19 mouse cellular contexts compared by ENCODE assay signal in the genomic region with DNA sequence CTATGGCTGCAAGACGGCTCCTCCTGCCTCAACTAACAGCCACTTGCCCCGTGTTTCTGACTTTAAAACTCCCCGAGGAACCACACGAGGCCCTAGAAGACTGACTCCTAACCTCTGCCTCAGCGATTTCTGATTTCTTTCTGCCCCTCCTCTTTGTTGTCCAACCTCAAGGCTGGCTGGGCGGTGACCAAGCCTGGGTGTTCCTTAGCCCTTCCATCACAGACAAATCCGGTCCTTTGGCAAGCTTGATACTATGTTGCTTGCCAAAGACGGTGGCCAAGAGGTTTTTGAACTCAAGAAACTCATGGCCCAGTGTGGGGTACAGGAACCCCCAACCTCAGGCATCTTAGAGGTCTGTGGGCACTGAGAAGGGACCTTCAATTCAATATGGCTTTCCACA. TPM values are rescaled to one million over a fixed set of nuclear protein-coding genes. Genes with fewer than 3 reads are reported as not detected.
DNase-seq lines count a peak whose midpoint lies in the region; ATAC-seq and TF ChIP-seq lines count a peak whose summit lies in the region.
"Had no signal": no experiment of that assay in that cellular context is flagged by ENCODE, and none has a peak within 500 bp of the region (broad histone marks: within the 10 kb centered on the region; RNA-seq: fewer than 3 reads in every experiment).

No protein-coding gene starts in this region.

- no peak overlapping the region for H3K9ac ChIP-seq in kidney, embryonic 16.5 days (replicated peaks; ENCODE audit: low read length)
- H3K9ac ChIP-seq in liver, adult 2 months (ENCODE audit: low read depth, low read length) = no peak overlapping the region
- no peak overlapping the region for H3K9ac ChIP-seq in liver, embryonic 11.5 days (ENCODE audit: low read depth, low read length)
- H3K9ac ChIP-seq: forebrain, embryonic 15.5 days; lung, embryonic 15.5 days had no signal

- H3K9me3 ChIP-seq in kidney, embryonic 16.5 days (ENCODE audit: low read length) = no peaks in the 10 kb centered on the region
- no peaks in the 10 kb centered on the region for H3K9me3 ChIP-seq in liver, embryonic 11.5 days (ENCODE audit: control insufficient read depth, low read length)
- H3K9me3 ChIP-seq in E14TG2a.4 (ENCODE audit: low read length) = peaks cover 3% of the 10 kb centered on the region; the same call in 1 of the 2 replicates
- H3K9me3 ChIP-seq: forebrain, embryonic 15.5 days; limb, embryonic 12.5 days; liver, embryonic 13.5 days; lung, embryonic 15.5 days had no signal

- no peak overlapping the region for H3K4me3 ChIP-seq in cerebellum, adult 2 months (replicated peaks; ENCODE audit: insufficient read depth, low read depth, low read length)
- H3K4me3 ChIP-seq in kidney, embryonic 16.5 days (ENCODE audit: low read length) = no peak overlapping the region
- H3K4me3 ChIP-seq in liver, adult 2 months (ENCODE audit: insufficient read depth, low read depth, low read length) = no peak overlapping the region
- no peak overlapping the region for H3K4me3 ChIP-seq in liver, embryonic 11.5 days (ENCODE audit: low read depth, low read length)
- peak overlapping the region; percentile 68 for H3K4me3 ChIP-seq in E14TG2a.4 (replicated peaks; ENCODE audit: low read length)
- H3K4me3 ChIP-seq: limb, embryonic 12.5 days had no signal

- peak overlapping the region; percentile 0; the same call in 1 of the 2 replicates for H3K27ac ChIP-seq in cerebellum, adult 2 months (ENCODE audit: insufficient read depth, low read length)
- H3K27ac ChIP-seq in kidney, embryonic 16.5 days (ENCODE audit: low read length) = no peak overlapping the region
- H3K27ac ChIP-seq in liver, adult 2 months (replicated peaks; ENCODE audit: insufficient read depth, low read depth, low read length) = peak overlapping the region; percentile 45; the same call in 1 of the 2 replicates
- no peak overlapping the region for H3K27ac ChIP-seq in liver, embryonic 11.5 days (ENCODE audit: low read depth, low read length)
- H3K27ac ChIP-seq: forebrain, embryonic 15.5 days; limb, embryonic 12.5 days; liver, embryonic 13.5 days; lung, embryonic 15.5 days; macrophage had no signal

- no peaks in the 10 kb centered on the region for H3K36me3 ChIP-seq in kidney, embryonic 16.5 days (ENCODE audit: insufficient read depth, low read length)
- H3K36me3 ChIP-seq in liver, adult 2 months (ENCODE audit: control insufficient read depth, insufficient read depth, low read length) = no peaks in the 10 kb centered on the region
- H3K36me3 ChIP-seq in liver, embryonic 11.5 days (ENCODE audit: control insufficient read depth, insufficient read depth, low read length) = no peaks in the 10 kb centered on the region
- H3K36me3 ChIP-seq in E14TG2a.4 (ENCODE audit: insufficient read depth, low read length) = no peaks in the 10 kb centered on the region
- H3K36me3 ChIP-seq: forebrain, embryonic 15.5 days; limb, embryonic 12.5 days; liver, embryonic 13.5 days; lung, embryonic 15.5 days had no signal

- no peaks in the 10 kb centered on the region for H3K79me2 ChIP-seq in liver, adult 2 months (ENCODE audit: control insufficient read depth, insufficient read depth, low read length)

- peaks cover 8% of the 10 kb centered on the region for H3K4me1 ChIP-seq in cerebellum, adult 2 months (ENCODE audit: control insufficient read depth, insufficient read depth, low read length)
- H3K4me1 ChIP-seq in kidney, embryonic 16.5 days (ENCODE audit: insufficient read depth, low read length) = peaks cover 8% of the 10 kb centered on the region
- peaks cover 26% of the 10 kb centered on the region for H3K4me1 ChIP-seq in liver, adult 2 months (ENCODE audit: control insufficient read depth, insufficient read depth, low read length)
- H3K4me1 ChIP-seq in liver, embryonic 11.5 days (replicated peaks; ENCODE audit: control insufficient read depth, insufficient read depth, low read length) = peaks cover 5% of the 10 kb centered on the region; the same call in 1 of the 2 replicates
- peaks cover 16% of the 10 kb centered on the region for H3K4me1 ChIP-seq in E14TG2a.4 (replicated peaks; ENCODE audit: low read depth, low read length)

- no peak for TF ChIP-seq POLR2A in cerebellum, adult 2 months (IDR thresholded peaks at IDR 0.05; ENCODE audit: borderline replicate concordance, insufficient read depth, low read length)
- no peak for TF ChIP-seq POLR2A in liver, adult 2 months (IDR thresholded peaks at IDR 0.05; ENCODE audit: extremely low read depth, insufficient read depth, low read length)

- no peaks in the 10 kb centered on the region for H3K27me3 ChIP-seq in cerebellum, adult 2 months (ENCODE audit: control insufficient read depth, insufficient read depth, low read length)
- H3K27me3 ChIP-seq in kidney, embryonic 16.5 days (ENCODE audit: insufficient read depth, low read length) = no peaks in the 10 kb centered on the region
- no peaks in the 10 kb centered on the region for H3K27me3 ChIP-seq in liver, adult 2 months (ENCODE audit: control insufficient read depth, insufficient read depth, low read length)
- no peaks in the 10 kb centered on the region for H3K27me3 ChIP-seq in liver, embryonic 11.5 days (replicated peaks; ENCODE audit: control insufficient read depth, insufficient read depth, low read length)
- 0 out of 2 replicates have a peak, but pooled peaks cover 7% of the 10 kb centered on the region for H3K27me3 ChIP-seq in E14TG2a.4 (ENCODE audit: insufficient read depth, low read length)
- H3K27me3 ChIP-seq: forebrain, embryonic 15.5 days; limb, embryonic 12.5 days; liver, embryonic 13.5 days; lung, embryonic 15.5 days had no signal

- WGBS in cerebellum, adult 2 months = 38% methylated on average over 8 of the region's 8 CpGs
- WGBS in kidney, embryonic 16.5 days = 69% methylated on average over 8 of the region's 8 CpGs
- 33% methylated on average over 8 of the region's 8 CpGs for WGBS in liver, adult 2 months
- 67% methylated on average over 8 of the region's 8 CpGs for WGBS in liver, embryonic 11.5 days

- TF ChIP-seq CTCF in cerebellum, adult 2 months (IDR thresholded peaks at IDR 0.05; ENCODE audit: borderline replicate concordance, insufficient read depth, low read depth, low read length) = no peak
- no peak for TF ChIP-seq CTCF in liver, adult 2 months (IDR thresholded peaks at IDR 0.05; ENCODE audit: low read depth, low read length)
- no peak for TF ChIP-seq CTCF in E14TG2a.4 (conservative IDR thresholded peaks at IDR 0.05; ENCODE audit: low read length)

- DNase-seq in cerebellum, adult 2 months = no peak
- no peak for DNase-seq in cerebellum, adult 18-20 months
- DNase-seq in kidney, adult 18-20 months = peak; percentile 26
- DNase-seq in liver, adult 2 months (ENCODE audit: extremely low read depth, low read depth, low spot score) = peak; percentile 68
- DNase-seq in liver, embryonic 11.5 days (ENCODE audit: low spot score) = no peak
- DNase-seq in ovary, postnatal 10 days (ENCODE audit: low spot score) = no peak
- DNase-seq: adrenal gland, postnatal 36 days; gastrocnemius, postnatal 10 days; heart, adult 11 months; heart, postnatal 14 days; liver, embryonic 13.5 days; right cerebral cortex, postnatal 14 days; thymus, postnatal 14 days had no signal

- H3K4me2 ChIP-seq in kidney, embryonic 16.5 days (replicated peaks; ENCODE audit: low read depth, low read length) = no peak overlapping the region
- H3K4me2 ChIP-seq in liver, embryonic 11.5 days = no peak overlapping the region; the same call in 1 of the 2 replicates

- ATAC-seq in kidney, embryonic 16.5 days (ENCODE audit: low FRiP score, low TSS enrichment) = no peak
- ATAC-seq in liver, embryonic 11.5 days (replicated peaks; ENCODE audit: low FRiP score) = no peak

RNA-seq across cellular contexts. Expression of a gene that starts 6.9 kb away (rescaled TPM):
- 52.0 and 57.4 TPM in 2 replicates for polyA plus RNA-seq in cerebellum, adult 2 months (2012; rRNA removed)
- 115 and 124 TPM in 2 replicates for polyA plus RNA-seq in kidney, embryonic 16.5 days (2015; fragmentation: Nextera tagmentation; extraction: Ambion mirVana)
- total RNA-seq in liver, adult 2 months (2014; rRNA removed) = 108 and 118 TPM in 2 replicates
- 297 and 313 TPM in 2 replicates for polyA plus RNA-seq in liver, adult 2 months (2012; rRNA removed)
- polyA plus RNA-seq in liver, embryonic 11.5 days (2014; fragmentation: Nextera tagmentation; extraction: Ambion mirVana) = 128 and 139 TPM in 2 replicates

RNA-seq across cellular contexts. Expression of a gene that starts 37.9 kb away (rescaled TPM):
- polyA plus RNA-seq in cerebellum, adult 2 months (2012; rRNA removed) = 9.8 and 11.4 TPM in 2 replicates
- polyA plus RNA-seq in kidney, embryonic 16.5 days (2015; fragmentation: Nextera tagmentation; extraction: Ambion mirVana) = 25.2 and 27.9 TPM in 2 replicates
- total RNA-seq in liver, adult 2 months (2014; rRNA removed) = 6.9 and 7.1 TPM in 2 replicates
- 8.6 and 11.1 TPM in 2 replicates for polyA plus RNA-seq in liver, adult 2 months (2012; rRNA removed)
- 12.7 and 14.7 TPM in 2 replicates for polyA plus RNA-seq in liver, embryonic 11.5 days (2014; fragmentation: Nextera tagmentation; extraction: Ambion mirVana)

RNA-seq across cellular contexts. Expression of a gene that starts 44.1 kb away (rescaled TPM):
- polyA plus RNA-seq in cerebellum, adult 2 months (2012; rRNA removed) = 11.5 and 11.7 TPM in 2 replicates
- polyA plus RNA-seq in kidney, embryonic 16.5 days (2015; fragmentation: Nextera tagmentation; extraction: Ambion mirVana) = 39.9 and 43.0 TPM in 2 replicates
- total RNA-seq in liver, adult 2 months (2014; rRNA removed) = 2.6 and 4.4 TPM in 2 replicates
- polyA plus RNA-seq in liver, adult 2 months (2012; rRNA removed) = 3.5 and 3.7 TPM in 2 replicates
- 58.6 and 58.8 TPM in 2 replicates for polyA plus RNA-seq in liver, embryonic 11.5 days (2014; fragmentation: Nextera tagmentation; extraction: Ambion mirVana)

Comparison
In these comparisons a context has a peak if more than half of its experiments do, and no peak if none do; other contexts are left out.
1. DNase-seq: peak in kidney, adult 18-20 months (single experiment) and liver, adult 2 months (single experiment); none in cerebellum, adult 2 months (0 of 2), cerebellum, adult 18-20 months (0 of 2), liver, embryonic 11.5 days (single experiment) and ovary, postnatal 10 days (single experiment).
2. H3K27ac ChIP-seq: peak in cerebellum, adult 2 months (single experiment) and liver, adult 2 months (single experiment); none in kidney, embryonic 16.5 days (single experiment) and liver, embryonic 11.5 days (single experiment).